19 mouse cellular contexts compared by ENCODE assay signal in genomic region chr6:54406116-54406515, GRCm38 (mm10). TPM values are rescaled to one million over a fixed set of nuclear protein-coding genes. Genes with fewer than 3 reads are reported as not detected.
"Had no signal": no experiment of that assay in that cellular context is flagged by ENCODE, and none has a peak within 500 bp of the region (broad histone marks: within the 10 kb centered on the region; RNA-seq: fewer than 3 reads in every experiment).

No protein-coding gene starts in this region.

- H3K4me2 ChIP-seq: limb, embryonic 12.5 days; liver, embryonic 13.5 days; midbrain, embryonic 13.5 days; neural tube, embryonic 13.5 days; stomach, embryonic 15.5 days had no signal

- H3K9ac ChIP-seq: limb, embryonic 12.5 days; liver, embryonic 13.5 days; liver, postnatal 0 days; midbrain, embryonic 13.5 days; neural tube, embryonic 13.5 days; stomach, embryonic 15.5 days had no signal

- H3K36me3 ChIP-seq: limb, embryonic 12.5 days; liver, embryonic 13.5 days; midbrain, embryonic 13.5 days; neural tube, embryonic 13.5 days; stomach, embryonic 15.5 days had no signal

- ATAC-seq: liver, postnatal 0 days; midbrain, embryonic 13.5 days had no signal

- H3K27ac ChIP-seq: limb, embryonic 12.5 days; liver, embryonic 13.5 days; midbrain, embryonic 13.5 days; neural tube, embryonic 13.5 days; stomach, embryonic 15.5 days had no signal

- H3K27me3 ChIP-seq: limb, embryonic 12.5 days; liver, embryonic 13.5 days; midbrain, embryonic 13.5 days; neural tube, embryonic 13.5 days; stomach, embryonic 15.5 days had no signal

- H3K9me3 ChIP-seq: limb, embryonic 12.5 days; liver, embryonic 13.5 days; midbrain, embryonic 13.5 days; neural tube, embryonic 13.5 days; stomach, embryonic 15.5 days had no signal

- DNase-seq: kidney, adult 11 months; kidney, adult 9 months; kidney, postnatal 10 days; layer of hippocampus, adult 9-11 months; liver; liver, embryonic 13.5 days; liver, postnatal 0 days; lung, postnatal 36 days; retina, postnatal 1 day; right cerebral cortex, postnatal 4 days; spleen, adult 18-20 months; thymus, adult 2 months; thymus, postnatal 25 days had no signal

- H3K4me3 ChIP-seq: limb, embryonic 12.5 days; liver, embryonic 13.5 days; midbrain, embryonic 13.5 days; neural tube, embryonic 13.5 days; stomach, embryonic 15.5 days had no signal

- H3K4me1 ChIP-seq: limb, embryonic 12.5 days; liver, embryonic 13.5 days; midbrain, embryonic 13.5 days; neural tube, embryonic 13.5 days; stomach, embryonic 15.5 days had no signal

RNA-seq across cellular contexts. Expression of gene Wipf3, which starts 23.3 kb away (rescaled TPM):
- total RNA-seq: megakaryocyte progenitor cell, adult 5-6 weeks; monocyte, adult 5-6 weeks had no signal
